Mouse (Mus musculus): ENCODE measurements at regions not wholly inside any gene's neighbourhood (a gene's known extent, or its start where the extent isn't known, plus 50 kb on each side); places are given as distances from the start of the nearest gene placed in this dataset.

DNA sequence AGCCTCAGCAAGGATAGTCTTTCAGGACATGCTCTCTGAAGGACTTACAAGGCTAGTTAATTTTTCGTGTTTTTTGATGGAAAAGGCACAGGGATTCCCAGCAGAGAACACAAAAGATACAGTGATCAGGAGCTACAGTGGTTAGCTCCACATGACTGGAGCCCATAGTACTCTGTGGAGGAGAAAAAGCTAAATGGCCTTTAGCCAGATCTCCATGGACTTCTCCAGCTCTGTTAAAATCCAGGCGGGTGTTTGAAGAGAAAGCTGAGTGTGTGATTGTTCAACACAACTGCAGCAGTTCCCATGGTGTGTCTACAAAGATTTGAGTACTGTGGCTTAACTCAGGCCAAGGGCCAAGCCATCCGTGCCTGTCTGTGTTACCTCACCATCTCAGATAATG lies 57.0 kb upstream of the Gm4737 start:
- no peak overlapping the region; the same call in 1 of the 2 replicates for H3K4me3 ChIP-seq
- TF ChIP-seq CTCF (conservative IDR thresholded peaks at IDR 0.05): no peak
- DNase-seq (ENCODE audit: low spot score in 2 of 2): no peak
- no peak overlapping the region for H3K27ac ChIP-seq

DNA sequence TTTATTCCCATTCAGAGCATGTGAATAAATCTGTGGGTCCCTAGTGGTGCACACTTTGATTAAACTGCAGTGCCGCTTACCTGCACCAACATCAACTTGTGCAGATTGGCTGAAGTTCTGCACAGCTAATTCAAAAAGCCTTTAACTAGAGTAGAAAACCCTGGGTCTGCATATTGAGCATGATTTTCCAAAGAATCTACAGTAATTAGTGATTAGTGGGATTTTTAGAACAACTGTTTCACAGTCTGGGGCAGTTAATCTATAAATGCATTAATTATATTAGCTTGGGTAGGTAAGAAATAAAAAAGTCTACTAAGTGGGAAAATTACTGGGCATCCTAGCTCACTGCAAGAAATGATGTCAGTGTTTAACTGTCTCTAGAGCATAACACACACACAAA lies 50.2 kb upstream of the Gm4737 start:
- no peak for TF ChIP-seq CTCF (conservative IDR thresholded peaks at IDR 0.05)
- no peak overlapping the region for H3K4me3 ChIP-seq
- H3K27ac ChIP-seq: no peak overlapping the region
- DNase-seq (ENCODE audit: low spot score in 2 of 2): no peak
